Mouse (Mus musculus) midbrain, embryonic 12.5 days (tissue): ENCODE data around the gene Mrpl34. TPM values are rescaled to one million over a fixed set of nuclear protein-coding genes. Genes with fewer than 3 reads are reported as not detected.

Experiments
- ATAC-seq: fragments of 200-750 bp; cut with Nextera tagmentation; 2 replicates; pipeline ENCODE4 v1.8.0; 2017; ENCODE audit warnings: low read depth, moderate TSS enrichment, moderate library complexity; ENCODE audit not compliant: low FRiP score
- H3K27ac ChIP-seq: fragments of 300-500 bp; sonication (generic); replicated peaks from 2 replicates; pipeline ENCODE4 v1.5.1; 2016; ENCODE audit warnings: mild to moderate bottlenecking
- H3K27me3 ChIP-seq: fragments of 300-500 bp; sonication (generic); 2 replicates; pipeline ENCODE4 v1.6.1; 2016; ENCODE audit warnings: mild to moderate bottlenecking
- H3K36me3 ChIP-seq: fragments of 300-500 bp; sonication (generic); 2 replicates; pipeline ENCODE4 v1.6.1; 2016
- H3K4me1 ChIP-seq: fragments of 300-500 bp; sonication (generic); 2 replicates; pipeline ENCODE4 v1.6.1; 2016
- H3K4me2 ChIP-seq: fragments of 300-500 bp; sonication (generic); replicated peaks from 2 replicates; pipeline ENCODE4 v1.6.1; 2016; ENCODE audit warnings: mild to moderate bottlenecking, moderate library complexity
- H3K4me3 ChIP-seq: fragments of 300-500 bp; sonication (generic); 2 replicates; pipeline ENCODE4 v1.5.1; 2016; ENCODE audit warnings: mild to moderate bottlenecking
- H3K9ac ChIP-seq: fragments of 300-500 bp; sonication (generic); replicated peaks from 2 replicates; pipeline ENCODE4 v1.6.1; 2016; ENCODE audit warnings: mild to moderate bottlenecking, moderate library complexity
- H3K9me3 ChIP-seq: fragments of 300-500 bp; sonication (generic); 2 replicates; pipeline ENCODE4 v1.6.1; 2016; ENCODE audit warnings: mild to moderate bottlenecking
- WGBS: fragments of 180-500 bp; shearing (Covaris S2); methylation state at CpG from one replicate; pipeline ENCODE4 v1.1.7; 2016; 5-methylcytosine and 5-hydroxymethylcytosine counted together
- polyA plus RNA-seq: library from polyadenylated mRNA; unstranded; fragments of >200 nt; fragmentation: Nextera tagmentation; extraction: Ambion mirVana; gene quantifications from 2 replicates; pipeline ENCODE4 v1.2.1, GENCODE M21; 2016

Gene Mrpl34
- polyA plus RNA-seq, 1 experiment from 2014 or later = 245 TPM

- peaks cover 18% of the 10 kb centered on the region for H3K4me1 ChIP-seq
- WGBS = 89% methylated on average over 3 of the region's 3 CpGs
- no peaks in the 10 kb centered on the region for H3K27me3 ChIP-seq
- H3K4me2 ChIP-seq = peak overlapping the region; percentile 92
- H3K9me3 ChIP-seq = no peaks in the 10 kb centered on the region
- H3K9ac ChIP-seq = peak overlapping the region; percentile 76; the same call in 1 of the 2 replicates
- peaks cover 46% of the 10 kb centered on the region for H3K36me3 ChIP-seq
- ATAC-seq = no peak
- 0 out of 2 replicates have a peak overlapping the region, but pooled peaks have one; percentile 77 for H3K27ac ChIP-seq
- H3K4me3 ChIP-seq = peak overlapping the region; percentile 84
Measured at GRCm38 (mm10) chr8:71470146-71470912, 5.6 kb downstream of the Mrpl34 start.

- ATAC-seq = no peak
- Histone ChIP-seq H3K9ac (no peak overlapping the region), H3K36me3 (peaks cover 46% of the 10 kb centered on the region), H3K4me3 (no peak overlapping the region), H3K4me1 (peaks cover 17% of the 10 kb centered on the region), H3K9me3 (no peaks in the 10 kb centered on the region), H3K27ac (no peak overlapping the region), H3K4me2 (peak overlapping the region; percentile 92; the same call in 1 of the 2 replicates), H3K27me3 (no peaks in the 10 kb centered on the region)
- WGBS = 87% methylated on average over 5 of the region's 5 CpGs
Measured at GRCm38 (mm10) chr8:71470913-71471255, 6.1 kb downstream of the Mrpl34 start.

- Histone ChIP-seq H3K9ac (no peak overlapping the region), H3K27ac (no peak overlapping the region), H3K36me3 (peaks cover 43% of the 10 kb centered on the region), H3K27me3 (no peaks in the 10 kb centered on the region), H3K4me1 (peaks cover 22% of the 10 kb centered on the region), H3K4me3 (no peak overlapping the region), H3K4me2 (no peak overlapping the region), H3K9me3 (no peaks in the 10 kb centered on the region)
- WGBS = 97% methylated on average over 17 of the region's 17 CpGs
- ATAC-seq = no peak
Measured at GRCm38 (mm10) chr8:71471861-71472260, 7.1 kb downstream of the Mrpl34 start.

- no peak overlapping the region for H3K4me2 ChIP-seq
- no peak overlapping the region for H3K4me3 ChIP-seq
- no peaks in the 10 kb centered on the region for H3K9me3 ChIP-seq
- 87% methylated on average over 8 of the region's 8 CpGs for WGBS
- H3K27ac ChIP-seq = no peak overlapping the region
- no peaks in the 10 kb centered on the region; the same call in 1 of the 2 replicates for H3K27me3 ChIP-seq
- H3K9ac ChIP-seq = no peak overlapping the region
- H3K4me1 ChIP-seq = peaks cover 31% of the 10 kb centered on the region
- H3K36me3 ChIP-seq = peaks cover 43% of the 10 kb centered on the region
- no peak for ATAC-seq
Measured at GRCm38 (mm10) chr8:71472601-71473386, 8.0 kb downstream of the Mrpl34 start.

GRCm38 (mm10) chr8:71474344-71474743 is 9.6 kb downstream of the Mrpl34 start:
- H3K4me3 ChIP-seq = no peak overlapping the region
- H3K36me3 ChIP-seq = peaks cover 56% of the 10 kb centered on the region
- H3K27ac ChIP-seq = no peak overlapping the region
- ATAC-seq = no peak
- H3K27me3 ChIP-seq = peaks cover 10% of the 10 kb centered on the region
- H3K9me3 ChIP-seq = no peaks in the 10 kb centered on the region
- no peak overlapping the region for H3K4me2 ChIP-seq
- peaks cover 32% of the 10 kb centered on the region for H3K4me1 ChIP-seq
- no peak overlapping the region for H3K9ac ChIP-seq
- 96% methylated on average over 18 of the region's 18 CpGs for WGBS

- no peak for ATAC-seq
- Histone ChIP-seq H3K9me3 (no peaks in the 10 kb centered on the region), H3K4me1 (peaks cover 28% of the 10 kb centered on the region), H3K9ac (no peak overlapping the region; the same call in 1 of the 2 replicates), H3K4me3 (no peak overlapping the region), H3K27me3 (peaks cover 10% of the 10 kb centered on the region), H3K27ac (peak overlapping the region; percentile 15; the same call in 1 of the 2 replicates), H3K4me2 (no peak overlapping the region), H3K36me3 (peaks cover 63% of the 10 kb centered on the region)
- WGBS = 88% methylated on average over 25 of the region's 25 CpGs
Measured at GRCm38 (mm10) chr8:71474785-71475701, 10.3 kb downstream of the Mrpl34 start.

GRCm38 (mm10) chr8:71475702-71476075 is 10.9 kb downstream of the Mrpl34 start:
- Histone ChIP-seq H3K4me1 (peaks cover 21% of the 10 kb centered on the region), H3K27me3 (peaks cover 10% of the 10 kb centered on the region), H3K9ac (peak overlapping the region; percentile 72; the same call in 1 of the 2 replicates), H3K4me3 (peak overlapping the region; percentile 60), H3K9me3 (no peaks in the 10 kb centered on the region), H3K36me3 (peaks cover 70% of the 10 kb centered on the region), H3K27ac (peak overlapping the region; percentile 90), H3K4me2 (peak overlapping the region; percentile 87)
- WGBS = 28% methylated on average over 4 of the region's 4 CpGs
- no peak for ATAC-seq

GRCm38 (mm10) chr8:71476099-71476940 is 11.6 kb downstream of the Mrpl34 start:
- Histone ChIP-seq H3K9me3 (no peaks in the 10 kb centered on the region), H3K27me3 (peaks cover 12% of the 10 kb centered on the region), H3K36me3 (peaks cover 74% of the 10 kb centered on the region), H3K4me1 (peaks cover 21% of the 10 kb centered on the region), H3K4me3 (peak overlapping the region; percentile 60), H3K9ac (peak overlapping the region; percentile 72), H3K27ac (peak overlapping the region; percentile 90), H3K4me2 (peak overlapping the region; percentile 87)
- under 1% methylated on average over 51 of the region's 121 CpGs for WGBS
- ATAC-seq = peak; percentile 75

- Histone ChIP-seq H3K4me2 (peak overlapping the region; percentile 87), H3K9me3 (no peaks in the 10 kb centered on the region), H3K27ac (peak overlapping the region; percentile 90), H3K4me1 (peaks cover 24% of the 10 kb centered on the region), H3K27me3 (peaks cover 22% of the 10 kb centered on the region), H3K9ac (peak overlapping the region; percentile 72), H3K4me3 (peak overlapping the region; percentile 60), H3K36me3 (peaks cover 74% of the 10 kb centered on the region)
- no peak for ATAC-seq
- WGBS = 39% methylated on average over 14 of the region's 14 CpGs
Measured at GRCm38 (mm10) chr8:71477196-71477845, 12.6 kb downstream of the Mrpl34 start.

- H3K36me3 ChIP-seq = peaks cover 74% of the 10 kb centered on the region
Measured at GRCm38 (mm10) chr8:71478943-71479342, 14.2 kb downstream of the Mrpl34 start.

More at GRCm38 (mm10) chr8:71478943-71479342, 14.2 kb downstream of the Mrpl34 start:
- H3K4me1 ChIP-seq = peaks cover 29% of the 10 kb centered on the region
- H3K4me3 ChIP-seq = no peak overlapping the region
- no peaks in the 10 kb centered on the region for H3K9me3 ChIP-seq
- peaks cover 24% of the 10 kb centered on the region for H3K27me3 ChIP-seq
- H3K4me2 ChIP-seq = no peak overlapping the region
- WGBS = 92% methylated on average over 11 of the region's 11 CpGs
- ATAC-seq = no peak
- H3K27ac ChIP-seq = no peak overlapping the region
- H3K9ac ChIP-seq = no peak overlapping the region
